Mouse (Mus musculus) midbrain, embryonic 14.5 days (tissue): Measurements from ENCODE around the gene Gse1. TPM values are rescaled to one million over a fixed set of nuclear protein-coding genes. Genes with fewer than 3 reads are reported as not detected.

ENCODE experiments used
- ATAC-seq: fragments of 200-750 bp; cut with Nextera tagmentation; 2 replicates; pipeline ENCODE4 v1.8.0; 2017; ENCODE audit warnings: moderate number of reproducible peaks, moderate library complexity; ENCODE audit not compliant: low FRiP score, low TSS enrichment
- DNase-seq: peaks from one replicate; pipeline ENCODE4 v3.0.0-alpha.2; 2015
- H3K27ac ChIP-seq: fragments of 300-500 bp; sonication (generic); replicated peaks from 2 replicates; pipeline ENCODE4 v1.5.1; 2014; ENCODE audit warnings: mild to moderate bottlenecking, low read depth, low read length, moderate library complexity
- H3K27me3 ChIP-seq: fragments of 300-500 bp; sonication (generic); 2 replicates; pipeline ENCODE4 v1.6.1; 2014; ENCODE audit warnings: low read length, control low read depth, mixed read lengths; ENCODE audit not compliant: control insufficient read depth, insufficient read depth
- H3K36me3 ChIP-seq: fragments of 300-500 bp; sonication (generic); 2 replicates; pipeline ENCODE4 v1.6.1; 2014; ENCODE audit warnings: low read length, control low read depth; ENCODE audit not compliant: control insufficient read depth, insufficient read depth
- H3K4me1 ChIP-seq: fragments of 300-500 bp; sonication (generic); 2 replicates; pipeline ENCODE4 v1.6.1; 2014; ENCODE audit warnings: mild to moderate bottlenecking, antibody characterized with exemption, low read length, control low read depth; ENCODE audit not compliant: control insufficient read depth, insufficient read depth
- H3K4me2 ChIP-seq: fragments of 300-500 bp; sonication (generic); 2 replicates; pipeline ENCODE4 v1.6.1; 2014; ENCODE audit warnings: mild to moderate bottlenecking, low read length, moderate library complexity
- H3K4me3 ChIP-seq: fragments of 300-500 bp; sonication (generic); replicated peaks from 2 replicates; pipeline ENCODE4 v1.5.1; 2014; ENCODE audit warnings: low read depth, low read length
- H3K9ac ChIP-seq: fragments of 300-500 bp; sonication (generic); replicated peaks from 2 replicates; pipeline ENCODE4 v1.6.1; 2014; ENCODE audit warnings: mild to moderate bottlenecking, low read length, moderate library complexity
- H3K9me3 ChIP-seq: fragments of 300-500 bp; sonication (generic); 2 replicates; pipeline ENCODE4 v1.6.1; 2016; ENCODE audit warnings: low read length, control low read depth, mixed read lengths; ENCODE audit not compliant: control insufficient read depth
- WGBS: fragments of 180-500 bp; shearing (Covaris S2); extraction: QIAGEN DNeasy Blood & Tissue Kit; methylation state at CpG from one replicate; pipeline ENCODE4 v1.1.7; 2014; 5-methylcytosine and 5-hydroxymethylcytosine counted together
- polyA plus RNA-seq: library from polyadenylated mRNA; unstranded; fragments of >200 nt; fragmentation: Nextera tagmentation; extraction: Ambion mirVana; gene quantifications from 2 replicates; pipeline ENCODE4 v1.2.1, GENCODE M21; 2014

The Gse1 gene
- polyA plus RNA-seq, 1 experiment from 2014 or later, result 28.6 TPM

DNA sequence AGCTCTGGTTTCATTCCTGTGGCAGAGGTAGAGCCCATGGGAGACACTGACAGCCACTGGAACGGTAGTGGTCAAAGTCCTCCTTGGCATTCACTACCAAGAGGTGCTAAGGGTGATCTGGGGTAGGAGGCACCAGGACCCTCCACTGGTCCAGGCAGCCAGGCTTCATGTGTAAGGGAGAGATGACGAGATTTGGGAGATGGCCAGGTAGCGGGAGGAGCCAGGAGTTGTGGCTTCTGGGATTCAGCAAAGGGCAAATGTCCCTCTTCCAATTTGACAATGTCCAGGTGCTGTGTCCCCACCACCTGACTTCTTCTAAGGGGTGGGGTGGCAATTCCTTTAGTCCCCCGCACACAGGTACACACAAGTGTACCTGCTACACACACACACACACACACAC lies 184.1 kb downstream of the Gse1 start:
- no peak for DNase-seq
- H3K36me3 ChIP-seq, result no peaks in the 10 kb centered on the region
- H3K4me3 ChIP-seq, result no peak overlapping the region
- no peaks in the 10 kb centered on the region for H3K9me3 ChIP-seq
- no peak overlapping the region for H3K4me2 ChIP-seq
- no peak for ATAC-seq
- no peaks in the 10 kb centered on the region for H3K27me3 ChIP-seq
- peaks cover 77% of the 10 kb centered on the region for H3K4me1 ChIP-seq
- WGBS, result 82% methylated on average over 4 of the region's 4 CpGs
- peak overlapping the region; percentile 60; the same call in 1 of the 2 replicates for H3K27ac ChIP-seq
- peak overlapping the region; percentile 26 for H3K9ac ChIP-seq

DNA sequence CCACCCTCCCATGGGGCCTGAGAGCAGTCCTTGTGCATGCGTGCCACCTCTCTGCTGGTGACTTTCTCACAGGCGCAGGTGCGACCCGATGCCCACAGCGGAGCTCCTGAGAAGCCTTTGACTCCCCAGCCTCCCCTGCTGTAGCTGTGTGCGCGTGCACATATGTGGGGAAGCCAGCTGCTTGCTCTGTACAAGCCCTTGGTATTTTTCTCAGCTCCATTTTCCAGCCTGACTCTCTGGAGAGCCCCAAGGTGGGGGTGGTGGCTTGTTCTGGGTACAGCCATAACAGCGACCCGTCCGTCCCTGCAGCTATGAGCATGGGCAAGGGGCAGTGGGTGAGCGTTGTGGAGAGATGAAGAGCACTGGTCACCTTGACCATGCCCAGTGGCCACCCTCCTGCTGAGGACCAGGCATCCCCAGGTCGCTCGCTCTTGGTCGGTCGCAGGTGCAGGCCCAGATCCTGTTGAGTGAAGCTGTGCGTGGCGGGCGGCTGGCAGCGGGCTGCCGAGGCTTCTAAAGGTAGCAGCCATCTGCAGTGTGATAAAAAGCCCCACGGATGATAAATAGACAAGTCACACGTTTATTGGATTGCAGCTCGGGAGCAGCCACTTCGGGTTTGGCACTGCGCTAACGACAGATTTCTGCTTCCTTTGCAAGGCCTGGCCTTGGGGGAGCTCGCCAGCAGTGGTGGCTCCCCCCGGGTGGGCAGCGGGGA lies 184.8 kb downstream of the Gse1 start:
- Histone ChIP-seq H3K27me3 (no peaks in the 10 kb centered on the region), H3K36me3 (no peaks in the 10 kb centered on the region), H3K9me3 (no peaks in the 10 kb centered on the region), H3K4me3 (no peak overlapping the region), H3K27ac (peak overlapping the region; percentile 60), H3K9ac (peak overlapping the region; percentile 39; the same call in 1 of the 2 replicates), H3K4me2 (no peak overlapping the region), H3K4me1 (peaks cover 84% of the 10 kb centered on the region)
- WGBS, result 57% methylated on average over 29 of the region's 29 CpGs
- DNase-seq, result peak; percentile 59
- no peak for ATAC-seq

DNA sequence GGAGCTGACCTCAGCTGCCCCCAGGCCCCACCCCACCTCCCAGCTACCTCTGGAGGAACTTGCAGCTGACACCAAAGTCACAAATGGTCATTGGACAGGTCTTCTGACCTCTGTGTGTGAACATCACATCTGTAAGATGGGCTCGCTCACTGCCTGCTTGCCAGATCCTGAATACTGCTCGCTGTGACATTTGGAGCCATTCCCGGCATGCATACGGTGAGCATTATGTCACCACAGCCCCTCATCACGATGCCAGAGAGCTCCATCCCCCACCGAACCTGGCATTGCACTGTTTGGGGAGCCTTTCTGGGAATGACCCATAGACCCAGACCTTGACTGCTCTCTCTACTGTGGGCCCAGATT lies 185.4 kb downstream of the Gse1 start:
- ATAC-seq (no peak), DNase-seq (no peak)
- Histone ChIP-seq H3K27me3 (no peaks in the 10 kb centered on the region), H3K4me3 (no peak overlapping the region), H3K9me3 (no peaks in the 10 kb centered on the region), H3K36me3 (no peaks in the 10 kb centered on the region), H3K27ac (peak overlapping the region; percentile 60), H3K9ac (no peak overlapping the region), H3K4me1 (peaks cover 86% of the 10 kb centered on the region), H3K4me2 (no peak overlapping the region)
- WGBS, result 69% methylated on average over 6 of the region's 6 CpGs

DNA sequence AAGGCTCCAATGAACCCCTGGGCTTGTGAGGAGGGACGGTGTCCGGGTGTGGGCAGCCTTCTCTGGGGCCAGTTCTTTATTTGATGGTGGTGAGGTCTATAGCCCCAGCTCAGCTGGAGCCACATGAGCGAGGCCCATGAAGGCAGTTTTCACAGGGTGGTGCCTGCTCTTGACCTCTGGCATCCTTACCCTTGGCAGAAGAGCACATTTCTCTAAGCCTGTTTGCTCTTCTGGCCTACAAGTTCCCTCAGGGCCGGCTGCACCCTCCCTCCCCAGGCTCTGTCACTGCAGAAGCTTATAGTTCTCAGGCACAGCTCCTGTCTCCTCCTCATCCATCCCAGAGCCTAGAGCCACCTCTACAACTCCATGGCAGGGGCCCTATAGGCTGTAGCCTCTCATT lies 186.0 kb downstream of the Gse1 start:
- H3K4me2 ChIP-seq, result no peak overlapping the region
- H3K27ac ChIP-seq, result no peak overlapping the region
- DNase-seq (no peak), ATAC-seq (no peak)
- H3K9ac ChIP-seq, result no peak overlapping the region
- H3K36me3 ChIP-seq, result no peaks in the 10 kb centered on the region
- H3K27me3 ChIP-seq, result no peaks in the 10 kb centered on the region
- H3K4me3 ChIP-seq, result no peak overlapping the region
- WGBS, result 92% methylated on average over 4 of the region's 4 CpGs
- H3K4me1 ChIP-seq, result peaks cover 81% of the 10 kb centered on the region
- no peaks in the 10 kb centered on the region for H3K9me3 ChIP-seq

DNA sequence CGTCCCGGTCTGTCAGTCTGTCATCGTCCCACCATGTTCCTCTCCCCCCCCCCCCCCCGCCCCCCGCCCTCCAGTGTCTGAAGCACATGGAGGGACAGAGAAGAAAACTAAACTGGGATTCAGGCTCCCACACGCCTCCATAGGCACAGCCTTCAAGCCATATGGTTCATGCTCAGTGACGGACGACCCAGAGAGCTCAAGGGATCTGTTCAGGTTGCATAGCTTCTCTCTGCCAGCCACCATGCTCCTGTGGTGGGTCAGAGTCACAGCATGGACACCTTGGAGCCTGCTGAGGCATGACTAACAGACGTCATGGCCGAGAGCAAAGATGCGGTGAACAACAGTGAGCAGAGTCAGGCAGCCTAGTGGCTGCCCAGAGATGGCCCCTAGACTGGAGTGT lies 187.2 kb downstream of the Gse1 start:
- no peak overlapping the region for H3K9ac ChIP-seq
- no peak overlapping the region for H3K4me2 ChIP-seq
- no peak overlapping the region for H3K4me3 ChIP-seq
- ATAC-seq (no peak), DNase-seq (no peak)
- H3K27me3 ChIP-seq, result no peaks in the 10 kb centered on the region
- no peaks in the 10 kb centered on the region for H3K9me3 ChIP-seq
- H3K4me1 ChIP-seq, result peaks cover 73% of the 10 kb centered on the region
- WGBS, result 49% methylated on average over 11 of the region's 11 CpGs
- H3K36me3 ChIP-seq, result no peaks in the 10 kb centered on the region
- H3K27ac ChIP-seq, result peak overlapping the region; percentile 96

DNA sequence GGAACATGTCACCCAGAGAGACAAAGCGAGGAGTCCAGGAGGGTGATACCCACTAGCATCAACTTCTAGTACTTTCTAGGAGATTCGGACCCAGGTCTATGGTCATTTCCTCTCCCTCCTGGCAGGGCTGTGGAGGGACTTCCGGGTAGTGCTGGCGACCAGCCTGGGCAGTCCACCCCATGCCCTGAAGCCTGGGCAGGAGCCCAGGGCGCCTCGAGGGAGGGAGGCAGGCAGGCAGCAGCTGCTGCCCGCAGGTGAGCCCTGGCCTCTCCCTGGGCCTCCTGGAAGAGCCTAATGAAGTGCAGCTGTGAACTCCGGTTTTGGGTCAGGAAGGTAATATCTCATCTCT lies 187.9 kb downstream of the Gse1 start:
- Histone ChIP-seq H3K36me3 (no peaks in the 10 kb centered on the region), H3K4me1 (peaks cover 70% of the 10 kb centered on the region), H3K4me3 (no peak overlapping the region), H3K9ac (no peak overlapping the region; the same call in 1 of the 2 replicates), H3K27ac (peak overlapping the region; percentile 96), H3K4me2 (peak overlapping the region; percentile 40), H3K27me3 (no peaks in the 10 kb centered on the region), H3K9me3 (no peaks in the 10 kb centered on the region)
- no peak; the same call in 1 of the 2 replicates for ATAC-seq
- no peak for DNase-seq
- WGBS, result 46% methylated on average over 8 of the region's 8 CpGs

DNA sequence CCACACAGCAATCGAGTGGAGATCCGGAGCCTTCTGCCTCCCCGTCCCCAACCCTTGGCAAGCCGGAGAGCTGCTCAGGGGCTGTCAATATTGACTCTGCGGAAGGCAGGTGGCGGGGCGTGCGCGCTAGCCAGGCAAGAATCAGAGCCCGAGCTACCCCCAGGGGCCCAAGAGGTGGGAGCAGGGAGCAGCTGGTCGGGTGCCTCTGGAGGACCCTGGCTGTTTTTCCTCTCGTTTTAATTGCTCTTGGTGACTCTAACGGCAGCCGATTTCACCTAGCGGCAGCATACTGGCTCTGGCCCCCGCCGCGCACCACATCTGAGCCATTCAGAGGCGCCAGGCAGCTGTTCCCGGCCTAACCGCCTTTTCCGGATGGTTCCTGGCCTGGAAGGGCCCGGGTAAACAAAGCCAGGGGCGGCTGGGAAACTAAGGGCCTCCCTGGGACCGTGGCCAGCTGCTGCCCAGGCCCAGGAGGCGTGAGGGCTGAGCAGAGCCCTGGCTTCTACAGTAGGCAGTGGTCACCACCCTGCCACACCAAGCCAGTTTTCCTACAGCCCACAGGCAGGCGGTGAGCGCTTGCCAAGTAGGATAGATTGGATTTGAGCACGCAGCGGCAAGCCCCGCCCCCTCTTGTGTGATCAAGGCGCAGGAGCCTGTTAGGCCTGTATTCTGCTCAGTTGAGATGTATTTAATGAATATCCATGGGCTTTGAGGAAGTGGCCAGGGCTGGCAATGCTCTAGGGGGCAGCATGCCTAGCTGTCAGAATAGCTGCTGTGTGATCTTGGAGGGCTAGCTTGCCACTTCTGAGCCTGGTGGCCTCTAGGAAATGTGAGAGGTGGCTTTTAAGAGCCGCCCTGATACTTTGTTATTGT lies 188.5 kb downstream of the Gse1 start:
- Histone ChIP-seq H3K4me1 (peaks cover 70% of the 10 kb centered on the region), H3K27me3 (no peaks in the 10 kb centered on the region), H3K9ac (peak overlapping the region; percentile 39), H3K36me3 (no peaks in the 10 kb centered on the region), H3K4me2 (peak overlapping the region; percentile 40), H3K9me3 (no peaks in the 10 kb centered on the region), H3K4me3 (no peak overlapping the region), H3K27ac (peak overlapping the region; percentile 96)
- DNase-seq, result peak; percentile 91
- ATAC-seq, result peak; percentile 81
- 3% methylated on average over 33 of the region's 33 CpGs for WGBS

DNA sequence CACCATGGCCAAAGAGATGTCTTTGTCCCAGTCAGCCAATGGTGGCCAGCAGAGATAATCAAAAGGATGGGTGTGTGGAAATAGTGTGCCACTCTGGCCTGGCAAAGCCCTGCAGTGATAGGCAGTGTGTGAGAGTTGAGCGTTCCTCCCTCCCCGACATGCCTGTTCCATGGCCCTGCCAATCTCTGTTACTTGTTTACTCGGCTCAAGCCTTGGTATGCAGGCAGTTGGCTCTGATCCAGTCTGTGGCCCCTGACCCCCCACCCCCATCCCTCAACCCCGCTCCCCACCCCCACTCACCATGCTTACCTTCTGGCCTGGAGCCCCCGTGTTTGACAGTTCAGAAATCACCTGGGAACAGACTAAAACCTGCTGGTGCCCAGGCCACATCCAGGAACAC lies 189.9 kb downstream of the Gse1 start:
- H3K4me1 ChIP-seq, result peaks cover 70% of the 10 kb centered on the region
- no peak for DNase-seq
- peak overlapping the region; percentile 96 for H3K27ac ChIP-seq
- WGBS, result 75% methylated on average over 5 of the region's 5 CpGs
- H3K4me2 ChIP-seq, result no peak overlapping the region
- no peaks in the 10 kb centered on the region for H3K9me3 ChIP-seq
- no peak overlapping the region for H3K9ac ChIP-seq
- no peaks in the 10 kb centered on the region for H3K27me3 ChIP-seq
- no peak overlapping the region for H3K4me3 ChIP-seq
- no peaks in the 10 kb centered on the region for H3K36me3 ChIP-seq
- ATAC-seq, result no peak

DNA sequence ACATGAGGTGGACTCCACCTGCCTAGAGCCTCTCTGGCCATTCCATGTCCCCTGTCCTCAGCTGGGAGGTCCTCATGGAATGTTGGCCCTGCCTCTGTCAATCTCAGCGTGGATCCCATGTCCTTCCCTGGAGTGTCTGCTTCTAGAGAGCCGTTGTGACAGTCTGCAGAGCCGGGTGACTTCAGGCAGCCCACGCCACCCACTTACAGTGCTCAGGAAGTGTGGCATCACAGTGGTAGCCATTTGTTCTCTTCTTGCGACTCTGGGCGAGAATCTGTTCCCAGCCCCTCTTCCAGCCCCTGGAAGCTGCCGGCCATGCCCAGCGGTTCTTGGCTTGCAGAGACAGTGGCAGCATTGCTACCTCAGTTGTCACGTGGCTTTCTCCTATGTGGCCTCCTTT lies 191.4 kb downstream of the Gse1 start:
- Histone ChIP-seq H3K27ac (no peak overlapping the region), H3K4me1 (peaks cover 75% of the 10 kb centered on the region), H3K9ac (no peak overlapping the region), H3K4me2 (no peak overlapping the region), H3K9me3 (no peaks in the 10 kb centered on the region), H3K4me3 (no peak overlapping the region), H3K27me3 (no peaks in the 10 kb centered on the region), H3K36me3 (no peaks in the 10 kb centered on the region)
- DNase-seq, result no peak
- WGBS, result 83% methylated on average over 9 of the region's 9 CpGs
- ATAC-seq, result no peak
